Mouse (Mus musculus) erythroblast, embryonic 14.5 days (primary cell): ENCODE results near the gene Car11.

Experiments used
- GATA1 ChIP-seq: IDR thresholded peaks from 2 replicates; pipeline ENCODE4 v1.6.1; 2012; ENCODE audit warnings: low read length, inconsistent platforms, mixed read lengths
- TAL1 ChIP-seq: IDR thresholded peaks from 3 replicates; pipeline ENCODE4 v1.6.1; 2012; ENCODE audit warnings: low read length, inconsistent platforms, mixed read lengths

DNA sequence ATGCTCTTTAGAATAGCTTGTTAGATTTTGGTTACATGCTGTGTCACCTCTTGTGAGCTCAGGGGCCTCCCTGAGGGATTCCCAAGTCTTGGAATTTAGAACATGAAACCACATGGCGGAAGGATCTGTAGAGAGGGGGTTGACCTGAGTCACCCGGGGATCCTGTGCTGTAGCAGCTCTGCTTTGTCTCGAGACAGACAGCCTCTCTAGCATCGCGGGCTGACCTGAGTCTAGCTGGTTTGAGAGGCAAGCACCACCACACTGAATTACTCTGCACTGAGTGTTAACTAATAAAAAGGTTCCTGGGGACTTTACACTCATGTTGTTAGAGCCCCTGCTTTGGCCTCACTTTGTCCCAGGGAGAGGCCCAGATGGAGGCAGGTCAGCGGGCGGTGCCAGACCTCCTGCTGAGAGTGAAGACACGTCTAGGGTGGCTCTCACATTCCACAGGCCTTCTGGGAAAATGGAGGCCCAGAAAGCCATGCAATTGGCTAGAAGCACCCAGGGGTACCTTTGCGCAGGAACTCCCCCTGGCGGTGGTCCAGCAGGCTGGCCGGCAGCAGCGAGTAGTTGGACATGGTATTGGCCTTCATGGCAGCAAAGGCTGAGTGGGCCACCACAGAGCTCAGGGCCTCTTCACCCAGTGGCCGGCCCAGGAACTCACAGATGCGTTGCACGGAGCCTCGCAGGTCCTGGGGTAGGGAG is 31.2 kb downstream of the Car11 start:
- TF ChIP-seq TAL1 = no peak
- TF ChIP-seq GATA1 = no peak
